Mouse (Mus musculus) ES-E14 (cell line): ENCODE measurements around the gene Spg11. TPM values are rescaled to one million over a fixed set of nuclear protein-coding genes. Genes with fewer than 3 reads are reported as not detected.
"Not testable (repeated sequence)": the region's sequence is repeated elsewhere in the genome, so short reads cannot be mapped to it uniquely, and the experiment has no call there.

ENCODE experiments used
- DNase-seq: peaks from one replicate; pipeline ENCODE4 v3.0.0-alpha.2; 2013; ENCODE audit warnings: low read depth, low spot score
- H3K27ac ChIP-seq: 2 replicates; pipeline ENCODE4 v1.5.1; 2012; ENCODE audit warnings: low read depth, mild to moderate bottlenecking, low read length, moderate library complexity, mixed read lengths; ENCODE audit not compliant: poor library complexity, insufficient read depth, severe bottlenecking
- H3K36me3 ChIP-seq: 2 replicates; pipeline ENCODE4 v1.6.1; 2012; ENCODE audit warnings: mild to moderate bottlenecking, low read length, moderate library complexity, mixed read lengths; ENCODE audit not compliant: control insufficient read depth, poor library complexity, insufficient read depth, severe bottlenecking
- H3K4me1 ChIP-seq, 2 experiments: fragments of 150-350 bp in 1 of 2; sonication (generic) in 1 of 2; 2 replicates each; pipeline ENCODE4 v1.6.1; 2012; ENCODE audit warnings: low read length in 2 of 2, mild to moderate bottlenecking in 1 of 2, mixed read lengths in 1 of 2; ENCODE audit not compliant: control insufficient read depth in 2 of 2, insufficient read depth in 2 of 2, poor library complexity in 1 of 2
- H3K4me3 ChIP-seq, 2 experiments: fragments of 150-350 bp in 1 of 2; sonication (generic) in 1 of 2; 2 replicates each; pipeline ENCODE4 v1.5.1; 2012; ENCODE audit warnings: low read length in 2 of 2, low read depth in 1 of 2, mild to moderate bottlenecking in 1 of 2, mixed read lengths in 1 of 2; ENCODE audit not compliant: insufficient read depth in 1 of 2, poor library complexity in 1 of 2, severe bottlenecking in 1 of 2
- H3K9ac ChIP-seq: 2 replicates; pipeline ENCODE4 v1.6.1; 2012; ENCODE audit warnings: low read depth, mild to moderate bottlenecking, low read length, mixed read lengths; ENCODE audit not compliant: poor library complexity, insufficient read depth, severe bottlenecking
- H3K9me3 ChIP-seq: fragments of 150-350 bp; sonication (generic); 2 replicates; pipeline ENCODE4 v1.6.1; 2012; ENCODE audit warnings: low read depth, mild to moderate bottlenecking, low read length; ENCODE audit not compliant: control insufficient read depth, insufficient read depth
- CHD2 ChIP-seq: IDR thresholded peaks from 2 replicates; pipeline ENCODE4 v1.6.1; 2014; ENCODE audit warnings: mild to moderate bottlenecking, low read depth, low read length, inconsistent platforms
- HCFC1 ChIP-seq: IDR thresholded peaks from 2 replicates; pipeline ENCODE4 v1.6.1; 2012; ENCODE audit warnings: low read length, inconsistent platforms, borderline replicate concordance; ENCODE audit not compliant: insufficient read depth
- MAFK ChIP-seq: IDR thresholded peaks from 2 replicates; pipeline ENCODE4 v1.6.1; 2014; ENCODE audit warnings: mild to moderate bottlenecking, low read depth, low read length, inconsistent platforms; ENCODE audit not compliant: insufficient read depth
- ZC3H11A ChIP-seq: IDR thresholded peaks from 2 replicates; pipeline ENCODE4 v1.6.1; 2012; ENCODE audit warnings: low read depth, mild to moderate bottlenecking, inconsistent platforms, low read length, borderline replicate concordance
- ZNF384 ChIP-seq: IDR thresholded peaks from 2 replicates; pipeline ENCODE4 v1.6.1; 2012; ENCODE audit warnings: low read depth, low read length, inconsistent platforms
- in situ Hi-C, 2 experiments: fragments of 600-800 bp; cut with MboI; formaldehyde crosslinking; loops; one replicate each; pipeline ENCODE4 v1.15.1; 2025; ENCODE audit warnings: low sequenced_read_pairs in 2 of 2, inconsistent platforms in 1 of 2; ENCODE audit not compliant: unreplicated experiment in 2 of 2
- total RNA-seq: library from RNA; depleted of rRNA; stranded (reverse); fragments of 300-350 nt; gene quantifications from 2 replicates; pipeline ENCODE4 v1.2.3, GENCODE M21; 2012

The Spg11 gene
- total RNA-seq, 1 experiment, result 15.4 TPM

DNA sequence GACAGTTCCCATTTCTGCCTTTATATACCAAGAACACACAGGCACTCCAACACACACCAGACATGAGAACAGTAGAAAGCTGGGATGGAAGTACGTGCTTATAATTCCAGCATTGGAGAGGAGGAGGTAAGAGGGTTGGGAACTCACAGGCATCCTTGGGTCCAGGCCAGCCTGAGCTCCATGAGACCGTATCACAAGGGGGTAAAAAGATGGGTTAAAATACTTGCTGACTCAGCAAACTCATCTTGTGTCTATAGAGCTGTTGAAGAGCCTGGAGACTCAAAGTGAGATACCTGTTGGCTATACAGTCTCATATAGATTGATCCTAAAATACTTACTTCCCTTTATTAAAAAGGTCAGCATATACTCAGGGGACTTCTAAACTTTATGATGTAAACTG is 1.3 kb downstream of the Spg11 start:
- 0 out of 4 replicates have a peak overlapping the region, but pooled peaks of 1 of the 2 experiments have one; percentile 82 for H3K4me3 ChIP-seq
- no peak for DNase-seq
- H3K4me1 ChIP-seq, result no peaks in the 10 kb centered on the region; a peak in 1 of 4 replicates
- H3K9me3 ChIP-seq, result no peaks in the 10 kb centered on the region
- in situ Hi-C loops, result no loop called here
- peaks cover under 1% of the 10 kb centered on the region for H3K36me3 ChIP-seq
- H3K9ac ChIP-seq, result no peak overlapping the region
- TF ChIP-seq HCFC1 (no peak), MAFK (peak; percentile 99), ZNF384 (no peak)
- no peak overlapping the region for H3K27ac ChIP-seq

DNA sequence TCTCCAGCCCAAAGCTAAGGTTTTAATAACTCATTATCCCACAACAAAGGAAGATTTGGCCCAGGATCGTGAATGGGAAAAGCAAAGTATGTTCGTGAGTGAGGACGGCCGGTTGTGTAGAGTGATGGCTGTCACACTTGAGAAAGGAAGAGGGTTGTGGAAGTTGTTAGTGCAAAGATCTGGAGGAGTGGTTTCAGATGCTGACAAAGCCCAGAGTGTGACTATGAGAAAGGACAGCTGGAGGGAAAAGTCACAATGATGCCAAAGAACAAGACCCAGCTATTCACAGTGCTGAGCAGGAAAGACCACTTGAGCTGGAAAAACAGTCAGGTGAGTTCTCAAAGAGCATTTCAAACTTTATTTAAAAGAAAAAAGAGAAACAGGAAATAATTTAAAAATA is 8.5 kb downstream of the Spg11 start:
- H3K4me1 ChIP-seq, result no peaks in the 10 kb centered on the region

DNA sequence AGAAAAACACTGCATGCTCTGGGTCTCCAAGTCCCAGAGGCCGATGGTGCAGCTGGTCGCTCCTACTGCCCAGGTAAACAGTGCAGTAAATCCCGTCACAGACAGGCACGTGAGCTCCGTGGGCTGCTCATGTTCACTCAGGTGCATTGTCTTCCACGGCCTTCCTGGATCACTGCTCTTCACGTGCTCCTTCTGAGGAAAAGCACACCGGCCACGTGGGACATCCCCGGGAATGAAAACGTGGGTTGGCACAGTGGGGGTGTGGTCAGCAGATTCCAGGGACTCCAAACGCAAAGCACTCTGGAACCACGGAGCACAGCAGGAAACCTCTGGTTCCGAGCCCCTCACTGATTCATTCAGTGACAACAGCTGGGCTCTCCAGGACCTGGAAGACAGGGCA is 10.1 kb downstream of the Spg11 start:
- no peak for DNase-seq
- in situ Hi-C loops, result no loop called here
- Histone ChIP-seq H3K36me3 (peaks cover 11% of the 10 kb centered on the region), H3K9ac (no peak overlapping the region), H3K4me1 (no peaks in the 10 kb centered on the region), H3K4me3 (no peak overlapping the region), H3K27ac (no peak overlapping the region), H3K9me3 (no peaks in the 10 kb centered on the region)
- TF ChIP-seq CHD2 (no peak), ZNF384 (no peak), ZC3H11A (no peak), HCFC1 (no peak), MAFK (no peak)

More for the DNA sequence above, 8.5 kb downstream of the Spg11 start:
- peaks cover 9% of the 10 kb centered on the region for H3K36me3 ChIP-seq
- DNase-seq, result no peak
- H3K9me3 ChIP-seq, result no peaks in the 10 kb centered on the region
- TF ChIP-seq ZC3H11A, result no peak
- no peak for TF ChIP-seq ZNF384
- no peak for TF ChIP-seq MAFK
- no peak for TF ChIP-seq HCFC1
- no peak for TF ChIP-seq CHD2
- in situ Hi-C loops, result no loop called here
- H3K9ac ChIP-seq, result no peak overlapping the region
- H3K27ac ChIP-seq, result no peak overlapping the region
- H3K4me3 ChIP-seq, result no peak overlapping the region

DNA sequence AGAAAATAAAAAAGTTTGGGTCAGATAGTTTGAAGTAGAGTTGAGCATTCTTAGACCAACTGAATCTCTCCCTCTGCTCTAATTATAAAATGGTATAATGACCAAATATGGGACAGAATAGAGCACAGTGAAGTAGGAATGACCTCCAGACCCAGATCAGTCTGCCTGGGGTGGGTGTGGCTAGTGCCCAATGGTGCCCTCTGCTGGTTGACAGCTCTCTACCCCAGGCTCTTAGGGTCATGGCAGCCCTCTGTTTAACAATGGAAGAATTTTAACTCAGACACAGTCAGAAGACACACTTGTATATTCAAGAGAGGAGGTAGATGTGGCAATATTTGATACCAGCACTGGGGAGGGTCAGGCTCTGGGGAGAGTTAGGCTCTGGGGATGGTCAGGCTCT is 16.1 kb downstream of the Spg11 start:
- Histone ChIP-seq H3K36me3 (peaks cover 22% of the 10 kb centered on the region), H3K4me1 (no peaks in the 10 kb centered on the region), H3K27ac (no peak overlapping the region), H3K4me3 (no peak overlapping the region), H3K9me3 (peaks cover 2% of the 10 kb centered on the region; the same call in 1 of the 2 replicates), H3K9ac (no peak overlapping the region)
- no peak for DNase-seq
- in situ Hi-C loops, result no loop called here
- TF ChIP-seq MAFK (no peak), HCFC1 (no peak), ZNF384 (no peak), CHD2 (no peak), ZC3H11A (no peak)

DNA sequence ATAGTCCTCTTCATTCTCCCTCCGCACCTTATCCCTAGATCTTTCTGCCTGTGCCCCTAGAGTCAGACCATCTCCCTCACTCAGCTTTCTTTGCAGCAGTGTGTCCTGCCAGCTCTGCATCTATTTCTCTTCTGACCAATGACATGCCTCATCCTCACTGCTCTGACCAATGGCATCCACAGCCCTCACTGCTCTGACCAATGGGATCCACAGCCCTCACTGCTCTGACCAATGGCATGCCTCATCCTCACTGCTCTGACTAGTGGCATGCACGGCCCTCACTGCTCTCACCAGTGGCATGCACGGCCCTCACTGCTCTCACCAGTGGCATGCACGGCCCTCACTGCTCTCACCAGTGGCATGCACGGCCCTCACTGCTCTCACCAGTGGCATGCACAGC is 20.5 kb downstream of the Spg11 start:
- H3K4me1 ChIP-seq, H3K27ac ChIP-seq, H3K4me3 ChIP-seq, H3K9ac ChIP-seq, DNase-seq, in situ Hi-C loops, H3K9me3 ChIP-seq: not testable (repeated sequence)
- H3K36me3 ChIP-seq, result peaks cover 37% of the 10 kb centered on the region
